Comparison of ENCODE assay signal across 18 mouse cellular contexts in the genomic region with DNA sequence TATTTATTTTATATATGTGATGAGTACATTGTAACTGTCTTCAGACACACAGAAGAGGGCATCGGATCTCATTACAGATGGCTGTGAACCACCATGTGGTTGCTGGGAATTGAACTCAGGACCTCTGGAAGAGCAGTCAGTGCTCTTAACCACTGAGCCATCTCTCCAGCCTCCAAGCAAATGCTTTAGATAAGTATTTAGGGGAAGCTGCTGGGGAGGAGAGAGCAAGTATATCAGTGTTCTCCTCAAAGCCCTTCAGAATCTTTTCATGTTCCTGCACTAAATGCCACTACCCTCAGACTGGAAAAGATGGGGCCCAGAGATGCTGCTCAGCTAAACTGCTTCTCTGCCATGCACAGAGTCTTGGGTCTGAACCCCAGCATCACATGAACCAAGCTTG. TPM values are rescaled to one million over a fixed set of nuclear protein-coding genes. Genes with fewer than 3 reads are reported as not detected.
"Had no signal": no experiment of that assay in that cellular context is flagged by ENCODE, and none has a peak within 500 bp of the region (broad histone marks: within the 10 kb centered on the region; RNA-seq: fewer than 3 reads in every experiment).

No protein-coding gene starts in this region.

RNA-seq across cellular contexts. Expression of a gene that starts 3.6 kb away (rescaled TPM):
- total RNA-seq: left cerebral cortex, postnatal 10 days; left cerebral cortex, postnatal 25 days; left cerebral cortex, postnatal 36 days; liver, adult 2 months; megakaryocyte progenitor cell, adult 5-6 weeks; megakaryocyte-erythroid progenitor cell, adult 5-6 weeks; midbrain, postnatal 0 days; monocyte, adult 5-6 weeks had no signal
- polyA plus RNA-seq: limb, embryonic 12.5 days; liver, adult 2 months; liver, embryonic 12.5 days; liver, embryonic 13.5 days; liver, embryonic 15.5 days; liver, embryonic 16.5 days; liver, postnatal 0 days; lung, embryonic 14.5 days; lung, postnatal 0 days; macrophage had no signal

RNA-seq across cellular contexts. Expression of a gene that starts 39.3 kb away (rescaled TPM):
- total RNA-seq: monocyte, adult 5-6 weeks had no signal
- polyA plus RNA-seq: macrophage had no signal

RNA-seq across cellular contexts. Expression of a gene that starts 58.0 kb away (rescaled TPM):
- total RNA-seq: megakaryocyte progenitor cell, adult 5-6 weeks; megakaryocyte, adult 5-6 weeks had no signal
- polyA plus RNA-seq: macrophage had no signal
